Mouse (Mus musculus) MEL (cell line): ENCODE data around the gene Tjp1. TPM values are rescaled to one million over a fixed set of nuclear protein-coding genes. Genes with fewer than 3 reads are reported as not detected.

ENCODE experiments used
- DNase-seq: peaks from one replicate; pipeline ENCODE4 v3.0.0; 2011; ENCODE audit warnings: low read depth, low spot score
- H3K27ac ChIP-seq: 2 replicates; pipeline ENCODE4 v1.5.1; 2012; ENCODE audit warnings: low read depth, mild to moderate bottlenecking, control low read depth, low read length, moderate library complexity; ENCODE audit not compliant: control insufficient read depth
- H3K27me3 ChIP-seq, 2 experiments: fragments of 150-350 bp in 1 of 2; sonication (generic) in 1 of 2; 2 replicates each; pipeline ENCODE4 v1.6.1; 2012; ENCODE audit warnings: low read length in 2 of 2, mild to moderate bottlenecking in 2 of 2, improper control_type of control experiment in 1 of 2, moderate library complexity in 1 of 2; ENCODE audit not compliant: insufficient read depth in 2 of 2, control insufficient read depth in 1 of 2
- H3K36me3 ChIP-seq, 2 experiments: 2 replicates each; pipeline ENCODE4 v1.6.1; 2012 to 2014; ENCODE audit warnings: low read length in 2 of 2, improper control_type of control experiment in 1 of 2, inconsistent platforms in 1 of 2, mild to moderate bottlenecking in 1 of 2; ENCODE audit not compliant: insufficient read depth in 2 of 2, control insufficient read depth in 1 of 2
- H3K4me1 ChIP-seq, 2 experiments: fragments of 150-350 bp in 1 of 2; sonication (generic) in 1 of 2; 2 replicates each; pipeline ENCODE4 v1.6.1; 2012; ENCODE audit warnings: low read length in 2 of 2, improper control_type of control experiment in 1 of 2, mild to moderate bottlenecking in 1 of 2; ENCODE audit not compliant: insufficient read depth in 2 of 2, control insufficient read depth in 1 of 2
- H3K4me3 ChIP-seq, 2 experiments: fragments of 150-350 bp in 1 of 2; sonication (generic) in 1 of 2; 2 replicates each; pipeline ENCODE4 v1.5.1; 2012; ENCODE audit warnings: low read depth in 2 of 2, low read length in 2 of 2, mild to moderate bottlenecking in 2 of 2, moderate library complexity in 2 of 2, control low read depth in 1 of 2, improper control_type of control experiment in 1 of 2; ENCODE audit not compliant: control insufficient read depth in 1 of 2, insufficient read depth in 1 of 2
- H3K79me2 ChIP-seq: 2 replicates; pipeline ENCODE4 v1.6.1; 2012; ENCODE audit warnings: mild to moderate bottlenecking, low read length, moderate library complexity; ENCODE audit not compliant: control insufficient read depth, poor library complexity, insufficient read depth
- H3K9ac ChIP-seq: 2 replicates; pipeline ENCODE4 v1.6.1; 2012; ENCODE audit warnings: low read depth, mild to moderate bottlenecking, control low read depth, low read length, moderate library complexity; ENCODE audit not compliant: control insufficient read depth, poor library complexity, severe bottlenecking
- H3K9me3 ChIP-seq: fragments of 150-350 bp; sonication (generic); replicated peaks from 2 replicates; pipeline ENCODE4 v1.6.1; 2012; ENCODE audit warnings: mild to moderate bottlenecking, low read length, improper control_type of control experiment, moderate library complexity; ENCODE audit not compliant: insufficient read depth
- CHD1 ChIP-seq: IDR thresholded peaks from 2 replicates; pipeline ENCODE4 v1.6.1; 2012; ENCODE audit warnings: low read depth, mild to moderate bottlenecking, inconsistent platforms, low read length, improper control_type of control experiment
- CHD2 ChIP-seq: IDR thresholded peaks from 2 replicates; pipeline ENCODE4 v1.6.1; 2011; ENCODE audit warnings: low read length, improper control_type of control experiment
- CTCF ChIP-seq, 3 experiments: IDR thresholded peaks in 2 of 3; conservative IDR thresholded peaks in 1 of 3; 2 replicates each; pipeline ENCODE4 v1.5.1; 2011 to 2012; ENCODE audit warnings: low read length in 3 of 3, low read depth in 2 of 3, mild to moderate bottlenecking in 2 of 3, improper control_type of control experiment in 1 of 3, inconsistent platforms in 1 of 3, mixed read lengths in 1 of 3, moderate library complexity in 1 of 3; ENCODE audit not compliant: control insufficient read depth in 1 of 3, insufficient read depth in 1 of 3, poor library complexity in 1 of 3, severe bottlenecking in 1 of 3
- ELF1 ChIP-seq: IDR thresholded peaks from 2 replicates; pipeline ENCODE4 v1.6.1; 2014; ENCODE audit warnings: low read depth, mild to moderate bottlenecking, inconsistent platforms, low read length, improper control_type of control experiment, moderate library complexity
- EP300 ChIP-seq, 2 experiments: IDR thresholded peaks; 2 replicates each; pipeline ENCODE4 v1.6.1; 2011; ENCODE audit warnings: improper control_type of control experiment in 2 of 2, low read length in 2 of 2, low read depth in 1 of 2, mild to moderate bottlenecking in 1 of 2
- ETS1 ChIP-seq: IDR thresholded peaks from 2 replicates; pipeline ENCODE4 v1.6.1; 2012; ENCODE audit warnings: low read depth, mild to moderate bottlenecking, inconsistent platforms, low read length, improper control_type of control experiment, moderate library complexity
- GATA1 ChIP-seq: IDR thresholded peaks from 2 replicates; pipeline ENCODE4 v1.6.1; 2011; ENCODE audit warnings: low read depth, low read length, improper control_type of control experiment
- JUND ChIP-seq: IDR thresholded peaks from 2 replicates; pipeline ENCODE4 v1.6.1; 2011; ENCODE audit warnings: low read depth, mild to moderate bottlenecking, improper control_type of control experiment, low read length
- KAT2A ChIP-seq: conservative IDR thresholded peaks from 2 replicates; pipeline ENCODE4 v1.6.1; 2012; ENCODE audit warnings: low read depth, low read length, improper control_type of control experiment, inconsistent platforms
- MAFK ChIP-seq: IDR thresholded peaks from 2 replicates; pipeline ENCODE4 v1.6.1; 2011; ENCODE audit warnings: low read depth, mild to moderate bottlenecking, low read length, improper control_type of control experiment, borderline replicate concordance
- MXI1 ChIP-seq: IDR thresholded peaks from 2 replicates; pipeline ENCODE4 v1.6.1; 2011; ENCODE audit warnings: mild to moderate bottlenecking, low read depth, low read length, improper control_type of control experiment
- MYB ChIP-seq: IDR thresholded peaks from 2 replicates; pipeline ENCODE4 v1.6.1; 2011; ENCODE audit warnings: mild to moderate bottlenecking, low read depth, low read length, improper control_type of control experiment
- MYC ChIP-seq: IDR thresholded peaks from 2 replicates; pipeline ENCODE4 v1.6.1; 2011; ENCODE audit warnings: low read depth, mild to moderate bottlenecking, low read length, improper control_type of control experiment, moderate library complexity
- NELFE ChIP-seq: IDR thresholded peaks from 2 replicates; pipeline ENCODE4 v1.6.1; 2011; ENCODE audit warnings: low read depth, low read length, improper control_type of control experiment
- NRF1 ChIP-seq: IDR thresholded peaks from 2 replicates; pipeline ENCODE4 v1.6.1; 2014; ENCODE audit warnings: low read depth, mild to moderate bottlenecking, inconsistent platforms, low read length, improper control_type of control experiment, moderate library complexity; ENCODE audit not compliant: poor library complexity, insufficient read depth, severe bottlenecking
- POLR2AphosphoS2 ChIP-seq: IDR thresholded peaks from 2 replicates; pipeline ENCODE4 v1.6.1; 2011; ENCODE audit warnings: low read length, improper control_type of control experiment
- POLR2AphosphoS5 ChIP-seq: IDR thresholded peaks from 2 replicates; pipeline ENCODE4 v1.6.1; 2012; ENCODE audit warnings: low read depth, borderline replicate concordance, mild to moderate bottlenecking, inconsistent platforms, low read length, moderate library complexity, mixed read lengths
- RCOR1 ChIP-seq: IDR thresholded peaks from 2 replicates; pipeline ENCODE4 v1.6.1; 2012; ENCODE audit warnings: low read depth, mild to moderate bottlenecking, inconsistent platforms, low read length, improper control_type of control experiment
- SIN3A ChIP-seq: IDR thresholded peaks from 2 replicates; pipeline ENCODE4 v1.6.1; 2012; ENCODE audit warnings: low read length, improper control_type of control experiment, inconsistent platforms
- TBP ChIP-seq: IDR thresholded peaks from 2 replicates; pipeline ENCODE4 v1.8.0; 2011; ENCODE audit warnings: low read depth, low read length, improper control_type of control experiment
- TCF12 ChIP-seq: IDR thresholded peaks from 2 replicates; pipeline ENCODE4 v1.6.1; 2014; ENCODE audit warnings: low read depth, mild to moderate bottlenecking, inconsistent platforms, low read length, improper control_type of control experiment, moderate library complexity
- UBTF ChIP-seq: IDR thresholded peaks from 2 replicates; pipeline ENCODE4 v1.6.1; 2012; ENCODE audit warnings: low read depth, mild to moderate bottlenecking, inconsistent platforms, low read length, improper control_type of control experiment, moderate library complexity, borderline replicate concordance; ENCODE audit not compliant: insufficient read depth
- USF1 ChIP-seq: IDR thresholded peaks from 2 replicates; pipeline ENCODE4 v1.6.1; 2014; ENCODE audit warnings: low read depth, mild to moderate bottlenecking, inconsistent platforms, low read length, improper control_type of control experiment, moderate library complexity
- USF2 ChIP-seq, 2 experiments: IDR thresholded peaks; 2 replicates each; pipeline ENCODE4 v1.6.1; 2011 to 2012; ENCODE audit warnings: improper control_type of control experiment in 2 of 2, low read length in 2 of 2, borderline replicate concordance in 1 of 2, inconsistent platforms in 1 of 2, low read depth in 1 of 2, mild to moderate bottlenecking in 1 of 2; ENCODE audit not compliant: insufficient read depth in 1 of 2
- ZC3H11A ChIP-seq: IDR thresholded peaks from 2 replicates; pipeline ENCODE4 v1.6.1; 2012; ENCODE audit warnings: low read depth, mild to moderate bottlenecking, inconsistent platforms, low read length, improper control_type of control experiment
- ZKSCAN1 ChIP-seq: IDR thresholded peaks from 2 replicates; pipeline ENCODE4 v1.6.1; 2012; ENCODE audit warnings: low read depth, mild to moderate bottlenecking, inconsistent platforms, low read length, improper control_type of control experiment, moderate library complexity
- ZMIZ1 ChIP-seq: IDR thresholded peaks from 2 replicates; pipeline ENCODE4 v1.6.1; 2012; ENCODE audit warnings: low read depth, mild to moderate bottlenecking, inconsistent platforms, low read length, improper control_type of control experiment, moderate library complexity
- polyA plus RNA-seq, 2 experiments: library from polyadenylated mRNA; stranded (reverse) in 1 of 2; unstranded in 1 of 2; fragments of >175 nt in 1 of 2; fragments of >200 nt in 1 of 2; gene quantifications; 2 replicates each; pipeline versions ENCODE4 v1.2.1 to v1.2.4; 2012; ENCODE audit warnings: low replicate concordance in 2 of 2, low read depth in 1 of 2; ENCODE audit not compliant: insufficient read length in 2 of 2, insufficient read depth in 1 of 2, missing spikeins in 1 of 2
- total RNA-seq: library from RNA; depleted of rRNA; stranded (reverse); fragments of 300-350 nt; gene quantifications from 2 replicates; pipeline ENCODE4 v1.2.3, GENCODE M21; 2012

Tjp1 gene
- total and polyA plus RNA-seq, 3 experiments: 0.01 TPM; not detected in 2

DNA sequence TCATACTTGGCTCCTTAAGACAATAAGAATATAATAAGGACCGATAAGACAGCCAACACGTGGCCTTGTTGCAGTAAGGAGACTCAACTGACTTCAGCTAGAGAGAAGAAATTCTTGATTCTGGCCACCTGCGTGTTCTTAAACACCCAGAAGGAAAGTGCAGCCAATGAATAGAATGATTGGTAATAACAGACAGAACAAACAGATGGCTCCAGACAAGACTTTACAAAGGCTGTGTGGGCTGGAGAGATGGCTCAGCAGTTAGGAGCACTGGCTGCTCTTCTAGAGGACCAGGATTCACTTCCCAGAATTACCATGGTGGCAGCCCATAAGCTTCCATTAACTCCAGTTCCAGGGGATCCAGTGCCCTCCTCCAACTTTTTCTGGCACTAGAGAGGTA lies 90.7 kb downstream of the Tjp1 start:
- no peak for DNase-seq
- Histone ChIP-seq H3K36me3 (no peaks in the 10 kb centered on the region), H3K4me1 (no peaks in the 10 kb centered on the region), H3K27ac (no peak overlapping the region), H3K9me3 (no peaks in the 10 kb centered on the region), H3K27me3 (no peaks in the 10 kb centered on the region), H3K4me3 (no peak overlapping the region), H3K9ac (no peak overlapping the region), H3K79me2 (no peaks in the 10 kb centered on the region)
- TF ChIP-seq POLR2AphosphoS5: no peak
- TF ChIP-seq MXI1: no peak
- no peak for TF ChIP-seq KAT2A
- no peak for TF ChIP-seq RCOR1
- no peak for TF ChIP-seq CHD2
- no peak for TF ChIP-seq CTCF (IDR thresholded peaks at IDR 0.05 in 2 of 3, conservative IDR thresholded peaks at IDR 0.05 in 1 of 3; ENCODE audit: control insufficient read depth in 1 of 3, insufficient read depth in 1 of 3, low read depth in 2 of 3, low read length in 3 of 3, poor library complexity in 1 of 3, severe bottlenecking in 1 of 3)
- no peak for TF ChIP-seq ZMIZ1
- TF ChIP-seq UBTF: no peak
- no peak for TF ChIP-seq EP300 (IDR thresholded peaks at IDR 0.05; ENCODE audit: low read depth in 1 of 2, low read length in 2 of 2)
- no peak for TF ChIP-seq ZKSCAN1
- TF ChIP-seq TBP: no peak
- TF ChIP-seq POLR2AphosphoS2: no peak
- no peak for TF ChIP-seq NELFE
- TF ChIP-seq CHD1: no peak
- no peak for TF ChIP-seq ETS1
- TF ChIP-seq USF2 (IDR thresholded peaks at IDR 0.05; ENCODE audit: borderline replicate concordance in 1 of 2, insufficient read depth in 1 of 2, low read depth in 1 of 2, low read length in 2 of 2): no peak
- no peak for TF ChIP-seq NRF1
- TF ChIP-seq JUND: no peak

DNA sequence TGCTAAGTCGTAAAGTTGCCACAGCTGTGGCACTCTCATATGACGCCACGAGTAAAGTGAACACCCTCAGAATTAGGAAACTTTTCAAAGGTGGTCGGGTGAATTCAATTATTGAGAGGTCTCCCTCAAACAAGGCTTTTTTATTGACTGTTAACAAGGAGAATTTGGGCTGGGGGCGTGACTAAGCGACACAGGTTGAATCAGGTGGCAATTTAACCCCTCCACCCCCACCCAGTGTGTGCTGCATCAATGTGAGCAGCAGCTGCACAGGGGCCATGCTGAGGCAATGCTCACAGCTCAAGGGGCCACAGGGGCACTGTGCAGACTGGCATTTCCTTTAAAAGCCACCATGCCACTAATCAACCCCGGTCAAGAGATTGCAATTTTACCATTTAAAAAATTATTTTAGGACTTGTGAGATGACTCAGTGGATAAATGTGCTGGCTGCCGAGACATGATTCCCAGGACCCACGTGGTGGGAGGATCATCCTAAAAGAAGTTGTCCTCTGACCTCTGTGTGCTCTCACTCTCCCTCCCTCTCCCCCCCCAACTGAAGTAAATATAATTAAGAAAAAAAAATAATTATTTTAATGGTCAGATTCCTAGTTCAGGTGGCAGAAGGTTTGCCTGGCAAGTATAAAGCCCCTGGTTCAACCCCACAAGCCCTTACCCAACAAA lies 96.4 kb downstream of the Tjp1 start:
- Histone ChIP-seq H3K9me3 (no peaks in the 10 kb centered on the region), H3K36me3 (no peaks in the 10 kb centered on the region), H3K27me3 (no peaks in the 10 kb centered on the region), H3K9ac (no peak overlapping the region), H3K27ac (no peak overlapping the region), H3K4me3 (no peak overlapping the region), H3K79me2 (no peaks in the 10 kb centered on the region), H3K4me1 (no peaks in the 10 kb centered on the region)
- no peak for DNase-seq
- TF ChIP-seq MYC (no peak), ZC3H11A (no peak), GATA1 (no peak), USF2 (IDR thresholded peaks at IDR 0.05; ENCODE audit: borderline replicate concordance in 1 of 2, insufficient read depth in 1 of 2, low read depth in 1 of 2, low read length in 2 of 2) (no peak), NRF1 (no peak), MYB (no peak), JUND (no peak), ELF1 (no peak), CHD1 (no peak), NELFE (no peak), TCF12 (no peak), RCOR1 (no peak), MAFK (no peak), MXI1 (no peak), USF1 (no peak), POLR2AphosphoS2 (no peak), SIN3A (no peak), ETS1 (no peak), EP300 (IDR thresholded peaks at IDR 0.05; ENCODE audit: low read depth in 1 of 2, low read length in 2 of 2) (no peak), UBTF (no peak)
